Mouse (Mus musculus) heart, adult 8-10 months (tissue): ENCODE results near the gene Acat2. TPM values are rescaled to one million over a fixed set of nuclear protein-coding genes. Genes with fewer than 3 reads are reported as not detected.
"Not testable (repeated sequence)": the region's sequence is repeated elsewhere in the genome, so short reads cannot be mapped to it uniquely, and the experiment has no call there.

Source experiments
- DNase-seq: peaks from one replicate; pipeline ENCODE4 v3.0.0; 2022; ENCODE audit warnings: low spot score
- total RNA-seq, 4 experiments: library from RNA; stranded (reverse); gene quantifications; 2 replicates each; pipeline ENCODE4 v1.2.4; 2022

Gene Acat2
- total RNA-seq, 4 experiments from 2014 or later: 4.2 to 7.1 (median 6.1) TPM

- no peak for DNase-seq
Measured at GRCm38 (mm10) chr17:12906436-12906835, 54.1 kb downstream of the Acat2 start.

- no peak for DNase-seq
Measured at GRCm38 (mm10) chr17:12905810-12906209, 54.7 kb downstream of the Acat2 start.

- no peak for DNase-seq
Measured at GRCm38 (mm10) chr17:12904349-12904748, 56.2 kb downstream of the Acat2 start.

- DNase-seq: no peak
Measured at GRCm38 (mm10) chr17:12903372-12904333, 56.9 kb downstream of the Acat2 start.

GRCm38 (mm10) chr17:12902291-12902690, 58.3 kb downstream of the Acat2 start:
- DNase-seq: no peak

GRCm38 (mm10) chr17:12898607-12899006, 61.9 kb downstream of the Acat2 start:
- DNase-seq: not testable (repeated sequence)

DNA sequence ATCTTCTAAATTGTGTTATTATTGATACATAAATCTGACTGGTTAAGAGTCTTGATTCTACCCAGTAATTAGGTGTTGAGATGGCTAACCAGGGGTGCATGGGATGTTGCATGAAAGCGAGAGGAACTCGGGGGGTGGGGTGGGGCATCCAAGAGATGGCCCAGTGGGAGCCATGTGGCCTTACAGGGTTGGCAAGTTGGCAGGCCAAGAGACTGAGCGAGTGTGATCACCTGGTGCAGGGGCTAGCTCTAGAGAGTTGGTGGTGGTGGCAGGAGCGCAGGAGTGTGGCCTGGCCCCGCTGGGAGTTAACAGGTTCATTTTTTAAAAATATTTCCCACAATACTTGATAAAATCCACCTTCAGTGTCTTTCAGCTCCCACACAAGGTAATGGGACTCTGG, 62.9 kb downstream of the Acat2 start:
- no peak for DNase-seq

Other genes with a start within 250 kb of the Acat2 start
- 100 to 1,000 TPM; 103 to 124 (median 118) TPM for gene Igf2r, start 191.1 kb downstream of the Acat2 start, total RNA-seq
- gene Mas1, start 92.6 kb downstream of the Acat2 start, total RNA-seq: 1 to 10 TPM in 2 of 4 experiments, under 1 TPM in 2; 0.31 to 1.3 (median 0.96) TPM
- 1 to 10 TPM; 5.0 to 7.4 (median 6.5) TPM for gene Mrgprh, start 84.7 kb downstream of the Acat2 start, total RNA-seq
- gene Pnldc1, start 50.5 kb downstream of the Acat2 start, total RNA-seq: under 1 TPM; 0.30 to 0.94 (median 0.54) TPM
- 100 to 1,000 TPM; 173 to 191 (median 185) TPM for gene Tcp1, start 45.0 kb downstream of the Acat2 start, total RNA-seq
- gene Mrpl18, start 44.4 kb downstream of the Acat2 start, total RNA-seq: 100 to 1,000 TPM; 161 to 175 (median 169) TPM
- gene Acat3, start 20.1 kb downstream of the Acat2 start, total RNA-seq: under 1 TPM in 1 of 4 experiments, not detected in 3; 0.12 TPM
- gene Wtap, start 33.4 kb upstream of the Acat2 start, total RNA-seq: 10 to 100 TPM; 31.7 to 33.9 (median 32.4) TPM
- 1,000 to 10,000 TPM; 1,030 to 1,116 (median 1,059) TPM for gene Sod2, start 46.1 kb upstream of the Acat2 start, total RNA-seq
- gene Gpr31b, start 91.5 kb upstream of the Acat2 start, total RNA-seq: not detected
- gene Tcp10b, start 100.4 kb upstream of the Acat2 start, total RNA-seq: under 1 TPM in 2 of 4 experiments, not detected in 2; 0.11 to 0.34 TPM
- gene Unc93a, start 171.1 kb upstream of the Acat2 start, total RNA-seq: not detected